Mouse (Mus musculus): ENCODE measurements around the gene Hoxc9. TPM values are rescaled to one million over a fixed set of nuclear protein-coding genes. Genes with fewer than 3 reads are reported as not detected.
A peak's percentile ranks its signal among the peaks of the same experiment; 100 is the strongest.

Gene Hoxc9
- polyA plus RNA-seq, 1 experiment: 6.2 TPM

GRCm38 (mm10) chr15:103002156-103002555, 25.9 kb downstream of the Hoxc9 start:
- TF ChIP-seq POLR2A (IDR thresholded peaks at IDR 0.05; ENCODE audit: low read depth, low read length) (peak; percentile 8; the same call in 1 of the 2 replicates), CTCF (IDR thresholded peaks at IDR 0.05; ENCODE audit: borderline replicate concordance, insufficient read depth, low read length) (no peak)
- 0 out of 2 replicates have a peak overlapping the region, but pooled peaks have one; percentile 12 for H3K4me3 ChIP-seq (ENCODE audit: insufficient read depth, low read length)
- peak overlapping the region; percentile 92 for H3K27ac ChIP-seq (ENCODE audit: insufficient read depth, low read length)
- no peaks in the 10 kb centered on the region; the same call in 1 of the 2 replicates for H3K4me1 ChIP-seq (ENCODE audit: control insufficient read depth, insufficient read depth, low read length)

- Histone ChIP-seq H3K4me1 (ENCODE audit: control insufficient read depth, insufficient read depth, low read length) (no peaks in the 10 kb centered on the region; the same call in 1 of the 2 replicates), H3K4me3 (ENCODE audit: insufficient read depth, low read length) (peak overlapping the region; percentile 0; the same call in 1 of the 2 replicates), H3K27ac (ENCODE audit: insufficient read depth, low read length) (peak overlapping the region; percentile 92)
- TF ChIP-seq POLR2A (IDR thresholded peaks at IDR 0.05; ENCODE audit: low read depth, low read length): peak; percentile 38; the same call in 1 of the 2 replicates
- TF ChIP-seq CTCF (IDR thresholded peaks at IDR 0.05; ENCODE audit: borderline replicate concordance, insufficient read depth, low read length): no peak
Measured at GRCm38 (mm10) chr15:103002821-103003448, 26.7 kb downstream of the Hoxc9 start.

GRCm38 (mm10) chr15:103005308-103005707, 29.1 kb downstream of the Hoxc9 start:
- Histone ChIP-seq H3K4me1 (ENCODE audit: control insufficient read depth, insufficient read depth, low read length) (no peaks in the 10 kb centered on the region; the same call in 1 of the 2 replicates), H3K27ac (ENCODE audit: insufficient read depth, low read length) (peak overlapping the region; percentile 99), H3K4me3 (ENCODE audit: insufficient read depth, low read length) (peak overlapping the region; percentile 21; the same call in 1 of the 2 replicates)
- TF ChIP-seq CTCF (IDR thresholded peaks at IDR 0.05; ENCODE audit: borderline replicate concordance, insufficient read depth, low read length): no peak
- TF ChIP-seq POLR2A (IDR thresholded peaks at IDR 0.05; ENCODE audit: low read depth, low read length): peak; percentile 54

GRCm38 (mm10) chr15:103005797-103006196, 29.6 kb downstream of the Hoxc9 start:
- H3K4me3 ChIP-seq (ENCODE audit: insufficient read depth, low read length): no peak overlapping the region; the same call in 1 of the 2 replicates

GRCm38 (mm10) chr15:103006326-103006725, 30.1 kb downstream of the Hoxc9 start:
- Histone ChIP-seq H3K27ac (ENCODE audit: insufficient read depth, low read length) (peak overlapping the region; percentile 99), H3K4me1 (ENCODE audit: control insufficient read depth, insufficient read depth, low read length) (no peaks in the 10 kb centered on the region; the same call in 1 of the 2 replicates), H3K4me3 (ENCODE audit: insufficient read depth, low read length) (no peak overlapping the region)
- no peak for TF ChIP-seq POLR2A (IDR thresholded peaks at IDR 0.05; ENCODE audit: low read depth, low read length)
- TF ChIP-seq CTCF (IDR thresholded peaks at IDR 0.05; ENCODE audit: borderline replicate concordance, insufficient read depth, low read length): no peak

More at GRCm38 (mm10) chr15:103005797-103006196, 29.6 kb downstream of the Hoxc9 start:
- H3K4me1 ChIP-seq (ENCODE audit: control insufficient read depth, insufficient read depth, low read length): no peaks in the 10 kb centered on the region; the same call in 1 of the 2 replicates
- H3K27ac ChIP-seq (ENCODE audit: insufficient read depth, low read length): peak overlapping the region; percentile 99
- TF ChIP-seq POLR2A (IDR thresholded peaks at IDR 0.05; ENCODE audit: low read depth, low read length): no peak
- no peak for TF ChIP-seq CTCF (IDR thresholded peaks at IDR 0.05; ENCODE audit: borderline replicate concordance, insufficient read depth, low read length)

- peak overlapping the region; percentile 56 for H3K4me3 ChIP-seq (ENCODE audit: insufficient read depth, low read length)
- no peaks in the 10 kb centered on the region; the same call in 1 of the 2 replicates for H3K4me1 ChIP-seq (ENCODE audit: control insufficient read depth, insufficient read depth, low read length)
- peak overlapping the region; percentile 99 for H3K27ac ChIP-seq (ENCODE audit: insufficient read depth, low read length)
- TF ChIP-seq CTCF (IDR thresholded peaks at IDR 0.05; ENCODE audit: borderline replicate concordance, insufficient read depth, low read length) (no peak), POLR2A (IDR thresholded peaks at IDR 0.05; ENCODE audit: low read depth, low read length) (peak; percentile 46; the same call in 1 of the 2 replicates)
Measured at GRCm38 (mm10) chr15:103009265-103010111, 33.2 kb downstream of the Hoxc9 start.

- peak overlapping the region; percentile 56 for H3K4me3 ChIP-seq (ENCODE audit: insufficient read depth, low read length)
- H3K4me1 ChIP-seq (ENCODE audit: control insufficient read depth, insufficient read depth, low read length): no peaks in the 10 kb centered on the region; the same call in 1 of the 2 replicates
- TF ChIP-seq POLR2A (IDR thresholded peaks at IDR 0.05; ENCODE audit: low read depth, low read length): no peak
- TF ChIP-seq CTCF (IDR thresholded peaks at IDR 0.05; ENCODE audit: borderline replicate concordance, insufficient read depth, low read length): no peak
- H3K27ac ChIP-seq (ENCODE audit: insufficient read depth, low read length): peak overlapping the region; percentile 99
Measured at GRCm38 (mm10) chr15:103010112-103010846, 34.0 kb downstream of the Hoxc9 start.

GRCm38 (mm10) chr15:103010847-103011555, 34.8 kb downstream of the Hoxc9 start:
- no peak for TF ChIP-seq POLR2A (IDR thresholded peaks at IDR 0.05; ENCODE audit: low read depth, low read length)
- no peak for TF ChIP-seq CTCF (IDR thresholded peaks at IDR 0.05; ENCODE audit: borderline replicate concordance, insufficient read depth, low read length)
- Histone ChIP-seq H3K4me3 (ENCODE audit: insufficient read depth, low read length) (peak overlapping the region; percentile 56), H3K27ac (ENCODE audit: insufficient read depth, low read length) (peak overlapping the region; percentile 99), H3K4me1 (ENCODE audit: control insufficient read depth, insufficient read depth, low read length) (no peaks in the 10 kb centered on the region)

All from embryonic fibroblast, embryonic 13.5 days (primary cell).